Mouse (Mus musculus) left cerebral cortex, adult 9 months (tissue): Measurements from ENCODE around the gene Lztfl1.
"Not testable (repeated sequence)": the region's sequence is repeated elsewhere in the genome, so short reads cannot be mapped to it uniquely, and the experiment has no call there.

Source experiments
- DNase-seq, 2 experiments: peaks; one replicate each; pipeline ENCODE4 v3.0.0; 2022; ENCODE audit warnings: low spot score in 2 of 2

The Lztfl1 gene

DNA sequence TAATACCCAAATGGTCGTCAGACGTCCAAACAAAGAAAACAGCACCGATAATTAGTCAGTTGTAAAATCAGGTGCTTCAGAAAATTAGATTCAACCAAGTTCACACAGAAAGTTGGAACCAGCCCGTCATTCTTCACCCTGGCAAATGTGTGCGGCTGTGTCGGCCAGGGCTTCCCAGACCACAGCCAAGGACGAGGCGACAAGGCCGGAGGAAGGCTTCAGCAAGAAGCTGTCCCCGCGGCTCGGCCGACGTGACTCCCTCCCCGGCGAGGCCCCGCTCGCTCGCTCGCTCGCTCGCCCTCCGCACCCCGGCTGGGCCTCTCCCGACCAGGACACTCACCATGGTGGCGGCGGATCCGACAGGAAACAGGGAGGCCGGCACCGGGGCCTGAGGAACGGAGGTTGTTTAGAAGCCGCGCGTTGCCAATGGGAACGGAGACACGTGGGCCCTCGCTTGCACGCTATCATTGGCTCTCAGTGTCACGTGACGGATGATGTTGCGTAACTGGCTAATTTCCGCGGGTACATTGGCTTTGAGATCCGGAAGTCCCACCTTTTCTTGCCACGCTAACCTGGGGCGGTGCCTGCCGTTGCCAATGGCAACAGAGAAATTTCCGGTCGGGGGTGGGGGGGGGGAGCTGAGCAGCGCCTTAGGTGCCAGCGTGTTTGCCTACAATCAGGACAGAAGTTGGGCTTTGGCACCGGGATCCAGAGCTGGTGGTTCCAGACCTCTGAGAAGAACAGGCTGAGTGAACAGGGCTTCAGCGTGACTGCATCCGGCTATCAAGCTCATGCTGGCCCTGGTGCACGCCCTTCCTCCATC lies at the start of gene Lztfl1:
Gene Lztfl1, minus strand, starts transcription at position 512 of the 823 bp plus-strand sequence.
- peak; percentile 90 to 98 for DNase-seq

GRCm38 (mm10) chr9:123766996-123767395 lies 49.5 kb upstream of the Lztfl1 start:
- DNase-seq, result no peak

GRCm38 (mm10) chr9:123763771-123764170 lies 46.3 kb upstream of the Lztfl1 start:
- no peak for DNase-seq

DNA sequence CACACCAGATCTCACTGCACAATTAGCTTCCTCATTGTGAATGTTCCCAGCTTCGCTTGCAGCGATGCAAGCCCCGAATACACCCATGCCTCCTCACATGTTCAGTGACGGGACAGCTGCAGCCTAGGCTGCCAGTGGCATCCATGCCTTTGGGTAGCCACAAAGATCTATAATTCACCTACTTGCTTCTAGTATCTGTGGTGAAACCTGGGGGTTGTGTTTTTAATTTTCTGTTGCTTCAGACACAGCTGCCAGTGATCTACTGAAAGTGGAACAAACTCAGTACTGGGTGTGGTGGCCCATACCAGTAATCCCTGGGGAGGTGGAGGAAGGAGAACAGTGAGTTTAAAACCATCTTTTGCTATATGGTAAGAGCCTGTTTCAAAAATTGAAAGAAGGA lies 45.4 kb upstream of the Lztfl1 start:
- no peak for DNase-seq

DNA sequence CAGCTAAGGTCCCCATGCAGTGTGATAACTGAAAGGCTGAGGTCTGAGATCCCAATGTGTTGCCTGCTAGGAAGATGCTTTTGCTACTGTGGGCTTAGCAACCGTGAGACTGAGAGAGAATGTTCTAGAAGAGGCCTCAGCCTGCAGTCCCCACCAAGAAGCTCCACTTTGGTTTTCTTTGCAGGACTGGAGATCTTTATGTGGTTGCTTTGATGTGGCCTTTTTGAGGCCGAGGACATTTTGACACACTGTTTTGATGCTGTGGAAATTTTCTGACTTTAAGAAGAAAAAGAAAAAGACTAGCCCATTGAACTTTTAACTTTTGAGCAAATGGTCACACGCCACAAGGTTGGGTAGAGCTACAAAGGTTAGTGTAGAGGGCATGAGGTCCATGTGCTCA lies 43.3 kb upstream of the Lztfl1 start:
- DNase-seq, result no peak

DNA sequence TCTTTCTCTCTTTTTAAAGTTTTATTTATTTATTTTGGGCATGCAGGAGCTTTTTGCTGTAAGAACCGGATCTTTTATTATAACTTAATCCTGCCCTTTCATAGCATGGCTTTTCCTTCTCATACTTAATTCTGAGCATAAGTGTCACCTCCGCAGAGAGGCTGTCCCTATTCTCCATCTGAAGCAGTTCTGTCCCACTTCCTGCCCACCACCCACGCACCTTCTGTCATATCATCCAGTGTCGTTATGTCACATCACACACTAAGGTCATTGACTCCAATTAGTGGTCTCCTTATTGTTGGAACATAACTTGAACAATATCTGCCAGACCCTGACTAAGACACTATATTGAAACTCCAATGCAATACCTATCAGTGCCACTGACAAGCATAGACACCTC lies 41.1 kb upstream of the Lztfl1 start:
- DNase-seq, result no peak

DNA sequence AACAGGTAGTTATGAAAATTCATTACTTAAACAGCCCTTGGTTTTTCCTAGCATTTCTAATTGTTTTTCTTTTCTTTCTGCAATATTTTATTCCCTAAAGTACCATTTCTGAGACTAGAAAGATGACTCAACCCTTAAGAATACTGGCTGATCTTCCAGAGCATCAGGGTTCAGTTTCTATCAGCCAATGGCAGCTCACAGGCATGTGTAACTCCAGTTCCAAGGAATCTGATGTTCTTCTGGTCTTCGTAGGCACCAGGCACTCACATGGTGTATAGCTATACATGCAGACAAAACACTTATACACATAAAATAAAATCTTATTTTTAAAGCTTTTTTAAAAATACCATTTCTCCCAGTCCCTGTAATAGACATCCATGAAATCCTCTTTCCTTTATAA lies 40.7 kb upstream of the Lztfl1 start:
- DNase-seq, result no peak

GRCm38 (mm10) chr9:123757326-123757725 lies 39.8 kb upstream of the Lztfl1 start:
- DNase-seq, result no peak

GRCm38 (mm10) chr9:123756752-123757151 lies 39.3 kb upstream of the Lztfl1 start:
- no peak for DNase-seq

- no peak for DNase-seq
Observed at GRCm38 (mm10) chr9:123754333-123754732, 36.8 kb upstream of the Lztfl1 start.

DNA sequence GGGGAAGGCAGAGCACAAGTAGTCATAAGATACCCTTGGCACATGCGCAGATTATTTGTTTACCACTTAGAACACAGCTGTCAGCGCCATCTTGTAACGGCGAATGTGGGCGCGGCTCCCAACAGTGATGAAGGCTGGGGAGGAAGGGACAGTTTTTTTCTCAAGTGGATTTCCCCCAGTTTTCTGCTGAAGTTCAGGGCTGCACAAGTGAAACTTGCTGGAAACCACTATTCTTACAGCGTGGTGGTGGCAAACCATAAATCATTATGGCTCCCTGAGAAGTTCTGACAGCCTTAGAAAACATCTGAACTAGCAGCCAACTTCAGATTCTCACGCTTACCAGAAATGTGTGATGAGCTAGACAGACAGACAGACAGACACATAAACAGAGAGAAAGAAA lies 32.2 kb upstream of the Lztfl1 start:
- not testable (repeated sequence) for DNase-seq

DNA sequence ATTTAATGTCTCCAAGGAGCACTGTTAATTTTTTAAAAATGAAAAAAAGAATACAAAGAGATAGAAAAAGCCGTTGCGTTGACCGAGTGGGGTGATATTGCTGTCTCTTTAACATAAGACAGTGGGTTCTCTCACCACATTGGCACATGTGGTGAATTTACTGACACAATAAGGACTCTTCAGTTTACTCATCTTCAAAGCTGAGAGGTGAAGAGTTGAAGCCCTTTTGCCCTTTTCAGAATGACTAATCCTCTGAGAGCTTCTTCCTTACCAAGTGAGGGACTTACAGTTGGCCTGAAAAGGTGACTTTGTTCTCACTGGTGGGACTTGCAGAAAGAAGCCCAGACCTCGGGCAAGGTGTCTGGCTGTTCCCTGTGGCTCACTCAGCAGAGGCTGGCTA lies 23.3 kb upstream of the Lztfl1 start:
- no peak for DNase-seq

GRCm38 (mm10) chr9:123734133-123734532 lies 16.6 kb upstream of the Lztfl1 start:
- no peak for DNase-seq

DNA sequence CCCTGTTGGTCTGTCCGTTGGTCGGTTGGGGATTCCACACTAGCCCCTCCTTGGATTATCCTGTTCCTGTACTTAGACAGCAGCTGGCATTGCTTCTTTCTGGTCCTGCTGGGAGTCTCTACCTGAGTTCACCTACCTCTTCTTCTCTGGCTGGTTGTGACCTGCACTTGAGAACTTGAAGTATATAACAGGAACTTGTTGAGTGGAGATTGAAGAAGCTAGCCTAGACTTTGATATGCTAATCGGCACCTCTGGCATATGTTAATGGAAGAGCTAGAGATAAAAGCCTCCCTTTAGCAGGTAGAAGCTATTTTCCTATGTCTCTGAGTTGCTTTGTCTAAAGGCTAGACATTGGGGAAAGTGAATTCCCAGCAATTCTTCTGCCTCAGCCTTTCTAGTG lies 13.8 kb upstream of the Lztfl1 start:
- no peak for DNase-seq

GRCm38 (mm10) chr9:123722737-123723493 lies 5.4 kb upstream of the Lztfl1 start:
- no peak for DNase-seq

DNA sequence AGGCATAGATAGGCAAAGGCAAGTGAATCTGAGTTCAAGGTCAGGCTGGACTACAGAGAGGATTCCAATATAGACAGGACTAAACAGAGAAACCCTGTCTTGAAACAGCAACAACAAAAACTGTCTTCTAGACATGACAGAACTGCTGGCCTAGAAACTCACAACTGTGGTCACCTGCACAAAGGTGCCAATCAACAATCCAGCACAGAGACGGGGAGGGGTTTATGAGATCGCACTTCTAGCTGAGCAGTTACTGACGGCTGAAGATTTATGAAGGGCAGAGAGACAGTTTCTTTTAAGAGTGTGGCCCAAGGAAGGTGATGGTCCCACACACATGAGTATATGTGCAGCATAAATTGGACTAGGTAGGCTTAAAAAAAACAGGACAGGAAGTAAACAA lies 1.2 kb downstream of the Lztfl1 start:
- no peak for DNase-seq

- no peak for DNase-seq
Observed at GRCm38 (mm10) chr9:123713111-123713510, 4.4 kb downstream of the Lztfl1 start.

DNA sequence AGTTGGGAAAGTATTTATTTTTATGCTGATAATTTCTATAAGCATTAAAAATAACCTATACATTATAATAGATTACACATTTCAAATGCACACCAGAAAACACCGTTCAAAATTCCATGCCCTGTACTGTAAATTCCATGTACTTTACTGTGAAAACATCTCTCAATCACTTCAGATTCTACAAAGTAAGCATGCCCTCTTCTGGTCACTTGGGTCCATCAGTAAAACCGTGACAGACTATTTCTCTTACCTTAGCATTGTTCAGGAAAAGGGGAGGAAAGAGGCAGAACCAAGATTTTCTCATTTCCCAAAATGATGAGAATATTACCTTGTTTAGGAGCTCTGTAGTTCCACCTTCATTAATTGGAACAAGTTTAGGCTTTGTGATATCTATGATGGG lies 8.3 kb downstream of the Lztfl1 start:
- DNase-seq, result no peak

GRCm38 (mm10) chr9:123701822-123702221 lies 15.7 kb downstream of the Lztfl1 start:
- no peak for DNase-seq

DNA sequence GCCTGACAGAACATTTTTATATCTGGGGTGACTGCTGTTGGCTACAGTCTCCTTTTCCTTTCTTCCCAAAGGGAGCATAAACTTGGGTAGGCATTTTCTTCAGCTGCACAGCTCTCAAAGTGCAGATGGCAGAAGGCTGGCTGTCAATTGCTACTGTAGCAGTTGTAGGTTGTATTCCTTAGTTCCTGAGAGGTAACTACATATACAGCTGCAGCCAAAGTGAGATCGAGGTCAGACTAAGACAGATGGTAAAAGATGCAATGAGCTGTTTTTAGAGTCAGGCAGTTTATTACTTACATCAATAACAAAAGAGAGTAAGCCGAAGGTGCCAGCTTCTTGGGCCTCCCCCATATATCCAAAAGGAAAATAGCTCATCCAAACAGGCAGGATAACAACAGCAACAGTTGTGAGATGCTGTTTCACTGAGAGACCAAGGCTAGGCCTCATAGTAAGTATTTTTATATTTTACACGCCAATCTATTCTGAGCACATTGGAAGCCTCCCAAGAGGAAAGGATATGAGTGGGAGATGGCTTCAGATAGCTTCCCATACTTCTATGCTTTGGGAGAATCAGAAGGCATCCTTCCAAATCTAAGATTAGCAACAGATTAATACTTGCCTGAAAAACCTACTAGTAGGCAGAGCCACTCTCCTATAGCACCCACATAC lies 21.7 kb downstream of the Lztfl1 start:
- peak; percentile 32 to 57 for DNase-seq

GRCm38 (mm10) chr9:123688227-123688626 lies 29.3 kb downstream of the Lztfl1 start:
- DNase-seq, result no peak

GRCm38 (mm10) chr9:123686206-123686605 lies 31.3 kb downstream of the Lztfl1 start:
- DNase-seq, result no peak

- DNase-seq, result no peak
Observed at GRCm38 (mm10) chr9:123683704-123684103, 33.8 kb downstream of the Lztfl1 start.
